Mouse (Mus musculus) gastrocnemius, adult 2 months (tissue): Measurements from ENCODE around the gene Cep63. TPM values are rescaled to one million over a fixed set of nuclear protein-coding genes. Genes with fewer than 3 reads are reported as not detected.

Source experiments
- DNase-seq: peaks from one replicate; pipeline ENCODE4 v3.0.0; 2022
- H3K27ac ChIP-seq: fragments of 200-600 bp; 2 replicates; pipeline ENCODE4 v1.8.1; 2022; ENCODE audit warnings: mild to moderate bottlenecking
- H3K4me3 ChIP-seq: fragments of 200-600 bp; 2 replicates; pipeline ENCODE4 v1.8.1; 2022; ENCODE audit warnings: mild to moderate bottlenecking, moderate library complexity
- CTCF ChIP-seq: fragments of 200-600 bp; IDR thresholded peaks from 2 replicates; pipeline ENCODE4 v1.8.1; 2022; ENCODE audit warnings: antibody characterized with exemption, mild to moderate bottlenecking, moderate library complexity
- intact Hi-C: fragments of 180-260 bp; cut with DNase I; formaldehyde crosslinking; loops from one replicate; pipeline ENCODE4 v1.15.1; 2025
- total RNA-seq, 2 experiments: library from RNA; stranded (reverse); gene quantifications; 2 replicates each; pipeline ENCODE4 v1.2.3; 2021

The Cep63 gene
- total RNA-seq, 2 experiments from 2014 or later, result 18.5 to 25.2 TPM

- TF ChIP-seq CTCF, result no peak
- no peak overlapping the region for H3K27ac ChIP-seq
- no peak overlapping the region for H3K4me3 ChIP-seq
- intact Hi-C loops, result no loop called here
- DNase-seq, result no peak
Observed at GRCm38 (mm10) chr9:102595662-102596436, 30.5 kb downstream of the Cep63 start.

- Histone ChIP-seq H3K4me3 (no peak overlapping the region), H3K27ac (no peak overlapping the region)
- no peak for DNase-seq
- intact Hi-C loops, result no loop called here
- TF ChIP-seq CTCF, result no peak
Observed at GRCm38 (mm10) chr9:102594667-102595393, 31.5 kb downstream of the Cep63 start.

GRCm38 (mm10) chr9:102587347-102587746 is 39.0 kb downstream of the Cep63 start:
- Histone ChIP-seq H3K27ac (no peak overlapping the region), H3K4me3 (no peak overlapping the region)
- no peak for TF ChIP-seq CTCF
- intact Hi-C loops, result no loop called here
- no peak for DNase-seq

GRCm38 (mm10) chr9:102581921-102582469 is 44.3 kb downstream of the Cep63 start:
- no peak overlapping the region for H3K27ac ChIP-seq
- no peak overlapping the region for H3K4me3 ChIP-seq
- no peak for DNase-seq
- TF ChIP-seq CTCF, result no peak
- intact Hi-C loops, result no loop called here

GRCm38 (mm10) chr9:102577480-102577879 is 48.9 kb downstream of the Cep63 start:
- intact Hi-C loops, result no loop called here
- DNase-seq, result no peak
- Histone ChIP-seq H3K4me3 (no peak overlapping the region), H3K27ac (no peak overlapping the region)
- TF ChIP-seq CTCF, result no peak

- TF ChIP-seq CTCF, result no peak
- peak; percentile 40 for DNase-seq
- intact Hi-C loops, result no loop called here
- no peak overlapping the region for H3K4me3 ChIP-seq
- H3K27ac ChIP-seq, result no peak overlapping the region
Observed at GRCm38 (mm10) chr9:102572888-102573287, 53.4 kb downstream of the Cep63 start.

GRCm38 (mm10) chr9:102558463-102558862 is 67.9 kb downstream of the Cep63 start:
- intact Hi-C loops, result no loop called here
- no peak overlapping the region for H3K4me3 ChIP-seq
- TF ChIP-seq CTCF, result 0 out of 2 replicates have a peak, but pooled peaks have one; percentile 2
- no peak for DNase-seq
- no peak overlapping the region for H3K27ac ChIP-seq

GRCm38 (mm10) chr9:102553781-102554180 is 72.6 kb downstream of the Cep63 start:
- no peak for TF ChIP-seq CTCF
- DNase-seq, result no peak
- H3K4me3 ChIP-seq, result no peak overlapping the region
- H3K27ac ChIP-seq, result no peak overlapping the region
- intact Hi-C loops, result no loop called here

- DNase-seq, result no peak
- no peak overlapping the region for H3K27ac ChIP-seq
- intact Hi-C loops, result no loop called here
- TF ChIP-seq CTCF, result no peak
- no peak overlapping the region for H3K4me3 ChIP-seq
Observed at GRCm38 (mm10) chr9:102551771-102552170, 74.6 kb downstream of the Cep63 start.

GRCm38 (mm10) chr9:102549211-102549610 is 77.1 kb downstream of the Cep63 start:
- Histone ChIP-seq H3K4me3 (no peak overlapping the region), H3K27ac (no peak overlapping the region)
- no peak for TF ChIP-seq CTCF
- intact Hi-C loops, result no loop called here
- DNase-seq, result no peak

- intact Hi-C loops, result no loop called here
- Histone ChIP-seq H3K27ac (no peak overlapping the region), H3K4me3 (no peak overlapping the region)
- TF ChIP-seq CTCF, result no peak
- no peak for DNase-seq
Observed at GRCm38 (mm10) chr9:102547028-102547354, 79.3 kb downstream of the Cep63 start.

GRCm38 (mm10) chr9:102546256-102547027 is 79.9 kb downstream of the Cep63 start:
- no peak for DNase-seq
- intact Hi-C loops, result no loop called here
- Histone ChIP-seq H3K4me3 (no peak overlapping the region), H3K27ac (no peak overlapping the region)
- TF ChIP-seq CTCF, result no peak
